Mouse (Mus musculus): ENCODE measurements at regions not wholly inside any gene's neighbourhood (a gene's known extent, or its start where the extent isn't known, plus 50 kb on each side); places are given as distances from the start of the nearest gene placed in this dataset.

DNA sequence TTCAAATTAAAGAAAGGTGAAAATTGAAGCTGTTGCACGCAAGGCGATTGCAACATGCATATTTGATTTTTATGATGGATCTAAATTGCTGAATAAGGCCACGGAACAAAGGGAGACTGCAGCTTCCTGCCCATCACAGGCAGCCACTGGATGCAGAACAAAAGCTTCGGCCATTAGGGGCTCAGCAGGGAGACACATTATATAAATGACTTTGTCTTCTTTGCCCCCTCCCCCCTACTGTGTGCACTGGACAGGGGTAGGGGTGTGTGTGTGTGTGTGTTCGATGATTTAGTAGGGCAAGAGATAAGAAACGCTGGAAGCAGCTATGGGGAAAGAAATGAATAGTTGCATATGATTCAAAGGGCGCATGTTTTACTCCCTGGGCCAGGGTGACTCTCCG, 481.2 kb upstream of the Pmfbp1 start:
- no peak for DNase-seq (ENCODE audit: low read depth)

DNA sequence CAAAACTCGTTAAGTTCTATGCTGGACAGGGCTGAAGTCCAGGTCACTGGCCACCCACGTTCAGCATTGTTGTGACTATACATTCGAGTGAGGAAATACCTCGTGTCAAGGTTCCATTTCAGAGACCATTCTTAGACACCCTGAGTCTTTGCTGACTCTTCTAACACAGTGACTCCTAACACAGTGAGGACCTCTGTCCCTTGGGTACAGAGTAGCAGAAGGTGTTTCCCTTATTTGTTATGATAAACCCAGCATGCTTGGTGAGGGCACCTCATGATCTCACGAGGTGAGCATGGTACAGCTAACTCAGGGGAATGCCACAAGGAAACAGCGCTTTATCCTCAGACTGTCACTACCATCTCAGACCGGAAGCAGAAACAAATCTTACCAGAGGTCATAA, 480.2 kb upstream of the Pmfbp1 start:
- no peak for DNase-seq (ENCODE audit: low read depth)

DNA sequence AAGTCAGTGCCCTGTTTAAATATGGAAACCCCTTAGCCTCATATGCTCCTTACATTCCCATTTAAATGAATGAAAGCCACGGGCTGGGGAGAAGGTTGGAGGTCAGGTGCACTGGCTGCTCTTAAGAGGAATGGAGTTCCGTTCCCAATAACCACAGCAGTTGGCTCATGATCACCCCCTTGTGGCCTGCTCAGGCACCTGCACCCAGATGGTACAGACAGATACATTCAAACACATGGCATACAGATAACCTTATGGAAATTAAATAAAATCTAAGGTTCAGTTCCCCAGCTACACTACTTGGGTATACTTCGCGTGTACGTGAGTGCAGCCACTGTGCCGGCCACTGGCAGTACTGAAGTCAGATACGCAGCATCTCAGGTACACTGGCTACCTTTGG, 479.1 kb upstream of the Pmfbp1 start:
- peak; percentile 25 for DNase-seq (ENCODE audit: low read depth)

DNA sequence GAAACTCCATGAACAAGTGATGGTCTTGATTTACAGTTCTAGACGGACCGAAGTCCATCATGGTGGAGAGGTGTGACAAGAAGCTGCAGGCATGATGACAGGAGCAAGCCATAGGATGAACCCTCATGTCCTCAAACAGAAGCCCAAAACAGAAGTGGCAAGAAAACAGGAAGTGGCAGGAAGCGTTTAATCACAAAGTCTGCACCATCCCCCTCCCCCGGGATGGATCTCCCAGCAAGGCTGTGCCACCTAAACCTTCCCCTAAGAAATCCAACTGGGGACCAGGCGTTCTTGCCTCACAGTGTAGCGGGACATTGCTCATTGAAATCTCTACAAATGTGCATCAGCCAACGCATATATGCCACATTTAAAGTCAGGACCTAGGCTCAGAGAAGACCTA, 474.3 kb upstream of the Pmfbp1 start:
- DNase-seq (ENCODE audit: low read depth), result no peak

DNA sequence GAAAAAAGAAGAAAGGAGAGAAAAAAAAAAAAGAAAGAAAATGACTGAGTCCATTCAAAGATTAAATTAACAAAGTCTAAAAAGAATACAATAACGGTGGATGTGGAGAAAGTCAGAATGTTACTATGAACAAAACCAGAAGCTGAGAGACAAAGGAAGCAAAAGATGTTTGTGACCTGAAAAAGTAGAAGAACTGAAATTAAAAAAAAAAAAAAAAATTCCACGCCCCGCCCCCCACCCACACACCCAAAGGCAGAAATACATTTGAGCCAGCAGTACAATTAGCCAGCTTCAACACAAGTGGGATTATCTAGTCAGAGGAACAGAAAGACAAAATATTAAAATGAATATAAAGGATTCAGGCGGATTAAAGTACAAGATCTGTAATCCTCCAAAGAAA, 473.7 kb upstream of the Pmfbp1 start:
- DNase-seq (ENCODE audit: low read depth), result no peak

DNA sequence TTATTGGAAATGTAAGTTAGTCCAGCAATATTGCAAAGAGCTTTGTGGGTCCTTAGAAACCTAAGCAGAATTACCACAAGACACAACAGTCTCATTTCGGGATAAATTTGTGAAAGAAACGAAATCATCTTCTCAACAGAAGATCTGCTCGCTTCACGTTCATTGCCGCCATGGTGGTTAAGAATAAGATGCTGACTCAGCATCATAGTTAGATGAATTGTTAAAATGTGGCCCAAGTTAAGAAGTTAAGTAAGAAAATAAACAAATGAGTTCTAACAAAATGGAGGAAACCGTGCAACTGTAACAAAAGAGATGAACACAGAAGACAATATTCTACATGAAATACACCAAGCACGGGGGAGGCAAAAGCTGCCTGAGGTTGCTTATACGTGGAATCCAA, 465.9 kb upstream of the Pmfbp1 start:
- no peak for DNase-seq (ENCODE audit: low read depth)

DNA sequence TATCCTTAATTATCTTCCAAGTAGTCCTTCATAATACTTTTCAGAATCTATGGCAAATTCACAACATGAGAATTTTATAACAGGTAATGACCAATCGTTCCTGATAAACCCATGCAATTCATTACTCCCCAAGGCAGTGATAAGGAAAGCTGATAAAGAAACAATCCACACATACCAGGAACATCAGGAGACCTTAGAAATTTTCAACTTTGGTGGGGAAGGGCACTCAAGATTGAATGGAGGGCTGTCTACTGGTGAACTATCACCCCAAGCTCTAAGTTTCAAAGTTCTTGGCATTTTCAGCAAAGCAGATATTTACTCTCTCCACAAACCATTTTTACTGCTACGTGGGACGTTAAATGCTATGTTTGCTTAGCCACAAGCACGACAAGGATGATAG, 440.2 kb upstream of the Pmfbp1 start:
- DNase-seq (ENCODE audit: low read depth), result no peak

DNA sequence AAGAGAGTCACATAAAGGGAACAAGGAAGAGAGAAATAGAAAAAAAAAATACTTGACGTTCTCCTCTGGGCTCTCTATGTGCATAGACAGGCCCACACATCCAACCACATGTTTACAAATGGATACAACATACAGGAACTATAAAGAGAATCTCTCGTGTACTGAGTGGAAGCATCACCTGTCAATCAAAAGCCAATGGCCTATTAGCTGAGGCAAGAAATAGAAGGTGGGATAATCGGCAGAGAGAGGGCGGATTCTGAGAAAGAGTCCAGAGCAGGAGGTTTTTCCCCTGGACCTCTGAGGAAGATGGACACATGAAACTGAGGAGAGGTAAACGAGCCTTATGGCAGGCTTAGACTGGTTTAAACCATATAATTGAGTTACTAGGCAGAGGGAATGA, 434.7 kb upstream of the Pmfbp1 start:
- DNase-seq (ENCODE audit: low read depth), result no peak

DNA sequence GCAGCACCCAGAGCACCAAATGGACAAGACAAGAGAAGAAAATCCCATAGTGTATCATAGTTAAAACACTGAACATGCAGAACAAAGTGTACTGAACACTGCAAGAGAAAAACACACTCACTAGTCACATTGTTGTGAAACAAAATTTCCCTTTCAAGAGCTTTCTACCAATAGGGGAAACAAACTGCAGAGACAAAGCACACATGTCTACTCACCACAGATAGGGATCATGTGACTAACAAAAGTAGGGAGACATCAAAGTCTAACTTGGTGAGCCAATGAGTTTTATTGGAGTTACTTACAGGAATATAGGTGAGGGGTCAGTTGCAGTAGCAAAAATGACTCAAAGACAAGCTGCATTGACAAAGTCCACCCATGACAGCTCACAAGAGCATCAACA, 431.5 kb upstream of the Pmfbp1 start:
- DNase-seq (ENCODE audit: low read depth), result no peak

DNA sequence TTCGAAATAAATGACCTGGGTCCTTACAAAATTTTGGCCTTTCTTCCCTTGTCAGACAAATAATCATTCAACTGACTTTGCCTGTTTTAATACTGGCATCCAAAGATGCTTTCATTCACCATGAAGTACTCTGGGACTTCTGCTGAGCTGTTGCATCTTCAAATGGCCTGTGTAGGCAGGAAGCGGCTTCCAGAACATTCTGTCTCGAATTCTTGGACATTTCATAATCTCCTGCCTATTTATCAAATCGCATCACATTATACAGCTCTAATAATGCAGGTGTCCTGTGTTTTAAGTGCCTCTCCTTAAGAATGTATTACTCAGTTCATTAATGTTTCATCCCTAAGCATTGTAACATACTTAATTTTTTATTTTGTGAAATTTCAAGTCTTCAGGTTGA, 420.1 kb upstream of the Pmfbp1 start:
- no peak for DNase-seq (ENCODE audit: low read depth)

DNA sequence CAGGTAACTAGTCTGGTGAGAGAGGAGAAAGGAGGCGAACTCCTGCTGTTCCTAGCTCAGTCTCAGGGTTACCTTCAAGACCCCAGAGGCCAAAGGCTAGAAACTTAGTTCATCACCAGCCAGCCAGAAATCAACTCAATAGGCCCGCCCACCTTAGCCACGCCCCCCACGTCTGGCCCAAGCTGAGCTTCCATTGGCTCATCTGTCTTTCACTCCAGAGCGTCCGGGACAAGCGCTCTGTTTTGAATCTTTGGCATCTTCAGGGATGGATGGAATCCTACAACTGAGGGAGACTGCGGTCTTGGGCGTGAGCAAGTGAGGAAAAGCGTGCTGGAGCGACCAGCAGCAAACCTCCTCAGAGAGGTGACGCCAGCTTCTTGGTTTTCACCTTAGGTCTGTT, 418.8 kb upstream of the Pmfbp1 start:
- no peak for DNase-seq (ENCODE audit: low read depth)

DNA sequence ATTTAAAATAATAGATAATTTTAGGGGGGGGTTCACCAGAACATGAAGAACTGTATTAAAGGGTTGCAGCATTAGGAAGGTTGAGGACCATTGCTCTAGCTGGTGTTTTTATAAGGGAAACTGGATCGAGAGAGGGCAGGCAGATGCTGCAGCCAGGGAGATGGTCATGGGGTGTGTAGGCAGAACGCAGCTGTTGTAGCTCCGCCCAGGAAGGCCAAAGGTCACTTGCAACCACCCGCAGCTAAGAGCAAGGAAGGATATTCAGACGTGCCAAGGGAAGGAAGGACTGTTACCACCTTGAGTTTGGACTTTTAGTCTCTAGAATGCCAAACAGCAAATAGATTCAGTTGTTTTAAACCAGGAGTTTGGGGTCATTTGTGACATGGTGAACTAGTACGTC, 414.6 kb upstream of the Pmfbp1 start:
- no peak for DNase-seq (ENCODE audit: low read depth)

DNA sequence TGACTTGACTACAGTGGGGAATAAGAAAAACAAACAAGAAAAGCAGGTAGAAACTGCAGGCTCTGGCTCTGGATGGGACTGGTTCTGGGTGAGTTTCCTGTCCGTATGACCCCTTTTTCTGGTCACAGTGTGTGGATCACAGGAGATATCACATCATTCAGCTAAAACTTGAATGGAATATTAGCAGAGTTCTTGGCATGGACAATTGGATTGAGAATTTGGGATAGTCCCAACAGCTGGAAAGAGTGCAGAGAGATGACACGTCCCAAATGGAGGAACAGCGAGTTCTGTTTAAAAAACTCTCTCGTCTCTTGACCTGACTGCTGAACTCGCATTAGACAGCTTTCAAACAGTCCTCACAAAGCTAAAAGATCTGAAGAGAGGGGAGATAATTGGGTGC, 412.5 kb upstream of the Pmfbp1 start:
- no peak for DNase-seq (ENCODE audit: low read depth)

DNA sequence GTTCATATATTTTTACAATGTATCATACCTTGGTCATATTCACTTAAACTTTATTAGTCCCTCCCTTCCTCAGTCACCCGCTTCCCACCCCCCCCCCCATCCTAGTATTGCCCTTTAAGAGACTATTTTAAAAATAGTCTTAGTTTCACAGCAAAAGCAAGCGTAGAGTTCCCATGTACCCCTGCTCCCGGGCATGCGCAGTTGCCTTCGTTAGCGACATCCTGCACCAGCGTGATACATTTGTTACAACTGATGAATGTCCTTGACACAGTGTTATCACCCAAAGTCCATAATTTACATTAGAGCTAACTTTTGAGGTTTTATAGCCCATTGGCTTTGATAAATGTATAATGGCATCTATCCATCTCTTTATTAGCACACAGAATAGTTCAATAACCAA, 408.7 kb upstream of the Pmfbp1 start:
- no peak for DNase-seq (ENCODE audit: low read depth)

DNA sequence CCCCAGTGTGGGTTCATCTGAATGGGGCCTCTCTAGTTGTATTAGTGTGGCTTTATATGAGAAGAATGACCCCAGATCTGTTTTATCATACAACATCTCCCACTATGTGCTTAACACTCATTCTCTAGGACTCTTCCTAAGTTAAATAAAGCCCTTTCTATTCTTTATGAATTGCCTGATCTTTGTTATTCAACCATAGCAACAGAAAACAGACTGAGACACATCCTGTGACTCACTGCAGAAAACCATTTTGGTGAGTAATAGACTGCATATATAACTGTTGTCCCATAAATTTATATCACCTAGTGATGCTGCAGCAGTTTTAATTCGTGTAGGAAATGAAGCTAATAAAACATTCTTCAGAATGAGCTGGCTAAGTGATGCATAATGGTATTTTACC, 406.0 kb upstream of the Pmfbp1 start:
- DNase-seq (ENCODE audit: low read depth), result no peak

DNA sequence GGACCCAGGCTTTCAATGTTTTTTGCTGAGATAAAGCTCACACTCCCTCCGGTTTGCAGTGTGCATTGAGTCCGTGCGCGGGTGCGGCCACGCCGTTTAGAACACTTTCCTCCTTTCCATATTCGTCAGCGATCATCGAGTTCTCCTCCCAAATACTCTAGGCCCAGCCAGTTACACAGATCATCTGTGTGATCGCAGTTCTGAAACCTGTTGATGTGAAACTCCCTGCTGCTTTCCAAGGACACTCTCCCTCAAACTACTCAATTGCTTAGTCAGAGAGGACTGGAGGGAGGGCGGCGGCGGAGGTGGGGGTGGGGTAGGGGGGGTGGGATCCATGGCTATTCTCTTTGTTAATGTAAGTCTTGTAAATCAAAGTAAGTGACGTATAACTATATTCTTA, 394.2 kb upstream of the Pmfbp1 start:
- no peak for DNase-seq (ENCODE audit: low read depth)

DNA sequence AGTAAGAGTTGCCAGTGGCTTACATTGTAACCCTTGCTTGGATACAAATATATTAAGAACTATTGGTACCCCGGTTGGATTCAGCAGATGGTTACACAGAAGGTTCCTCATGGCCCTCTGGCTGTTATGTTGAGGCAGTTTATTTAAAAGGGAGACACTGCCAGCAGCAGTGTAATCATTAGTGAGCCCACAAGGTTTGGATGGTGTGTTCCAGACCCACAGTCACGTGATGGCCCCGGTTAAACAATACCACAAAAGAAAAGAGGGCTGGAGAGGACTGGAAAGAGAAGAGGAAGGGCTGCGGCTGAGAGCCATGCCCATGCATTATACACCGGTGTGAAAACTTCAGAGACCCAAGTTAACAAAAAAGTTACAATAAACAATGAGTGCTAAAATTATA, 392.4 kb upstream of the Pmfbp1 start:
- DNase-seq (ENCODE audit: low read depth), result no peak

DNA sequence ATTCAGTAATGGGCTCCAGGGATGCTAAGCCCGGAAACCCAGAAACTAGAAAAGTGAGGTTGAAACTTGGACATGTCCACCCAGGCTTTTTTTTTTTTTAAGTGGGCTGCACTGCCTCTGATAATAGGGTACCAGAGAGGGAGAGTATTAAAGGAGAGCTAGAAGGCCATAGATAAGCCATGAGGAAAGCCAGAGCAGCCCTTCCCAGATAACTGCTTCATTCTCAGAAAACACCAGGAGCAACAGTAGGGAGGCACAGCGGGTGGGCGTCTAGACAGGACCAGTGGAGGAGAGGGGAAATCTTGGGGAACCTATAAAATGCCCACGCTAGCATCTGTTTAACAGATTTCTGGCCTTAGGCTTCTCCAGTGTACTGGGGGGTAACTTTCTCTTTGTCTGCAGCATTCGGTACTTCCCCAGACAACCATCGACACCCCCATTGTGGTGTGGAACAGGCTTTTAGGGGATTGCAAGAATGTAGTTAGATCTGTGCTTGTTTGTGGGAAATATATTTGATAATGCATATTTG, 389.0 kb upstream of the Pmfbp1 start:
- no peak for DNase-seq (ENCODE audit: low read depth)

DNA sequence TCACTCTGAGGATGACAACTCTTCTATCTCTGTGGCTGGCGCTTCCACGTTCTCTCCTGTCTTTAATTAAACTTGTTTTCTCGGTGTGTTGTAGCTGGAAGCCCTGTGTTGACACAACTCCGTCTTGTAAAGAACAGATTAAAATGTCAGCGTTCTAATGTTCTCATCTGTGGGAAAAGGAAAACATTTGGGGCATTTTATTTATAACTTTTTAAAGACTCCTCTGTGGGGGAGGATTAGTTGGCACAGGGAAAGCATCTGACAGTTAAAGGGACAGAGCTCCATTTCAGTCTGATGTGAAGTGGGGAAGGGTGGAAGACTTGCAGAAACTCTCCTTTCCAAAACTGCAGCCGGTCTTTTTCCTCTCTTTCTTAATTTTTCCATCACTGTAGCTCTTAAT, 388.1 kb upstream of the Pmfbp1 start:
- DNase-seq (ENCODE audit: low read depth), result no peak

DNA sequence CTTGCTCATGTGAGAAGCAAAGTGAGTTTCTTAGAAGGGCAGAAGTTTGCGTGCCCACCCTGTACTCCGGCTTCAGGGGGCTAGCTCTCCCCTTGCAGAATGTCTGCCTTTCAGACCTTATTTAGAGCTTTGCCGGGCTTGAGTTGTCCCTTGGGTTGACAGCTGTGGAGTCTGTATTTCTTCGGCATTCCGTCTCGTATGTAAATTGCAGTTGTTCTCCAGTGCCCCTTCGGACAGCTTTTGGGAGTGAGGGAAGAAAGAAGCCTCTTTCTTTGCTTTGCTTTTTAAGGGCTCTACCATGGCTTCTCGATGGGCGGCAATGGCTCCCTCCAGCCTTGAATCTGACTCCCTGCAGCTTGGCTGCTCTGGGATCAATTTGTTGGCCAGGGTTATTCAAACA, 386.9 kb upstream of the Pmfbp1 start:
- DNase-seq (ENCODE audit: low read depth), result no peak

DNA sequence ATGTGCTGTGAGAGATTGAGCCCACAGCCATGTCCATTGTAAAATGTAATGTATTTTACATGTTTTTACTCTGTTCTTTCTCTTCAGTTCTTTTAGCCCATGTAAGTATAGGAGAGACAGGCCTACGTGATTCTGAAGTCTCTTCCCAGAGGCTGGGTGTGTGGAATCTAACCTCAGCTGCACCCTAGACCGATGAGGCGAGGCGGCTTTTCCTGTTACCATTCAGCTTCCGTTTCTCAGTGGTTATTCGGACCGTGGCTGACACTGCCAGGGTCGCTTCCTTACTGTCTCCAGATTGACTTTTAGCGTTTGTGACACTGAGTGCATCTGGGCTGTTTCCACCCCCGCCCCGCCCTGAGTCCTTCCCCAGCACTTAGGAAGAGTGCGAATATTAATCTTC, 386.1 kb upstream of the Pmfbp1 start:
- no peak for DNase-seq (ENCODE audit: low read depth)

DNA sequence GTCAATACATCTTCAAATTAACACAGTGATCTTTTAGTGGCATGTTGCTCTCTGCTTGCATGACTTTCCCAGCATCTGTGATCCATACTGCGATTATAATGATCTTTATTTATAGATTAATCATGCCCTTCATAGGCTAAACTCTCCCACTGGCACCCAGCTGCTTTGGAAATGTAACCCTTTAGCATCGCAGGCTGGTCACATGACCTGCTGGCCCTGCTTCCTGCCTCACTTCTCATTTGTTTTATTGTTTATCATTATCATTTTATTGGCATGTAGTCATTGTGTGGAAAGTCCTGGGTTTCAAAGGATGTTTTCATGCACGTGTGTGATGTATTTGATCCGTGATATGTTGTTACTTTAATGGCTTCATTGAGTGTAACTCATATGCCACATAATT, 384.4 kb upstream of the Pmfbp1 start:
- DNase-seq (ENCODE audit: low read depth), result no peak

DNA sequence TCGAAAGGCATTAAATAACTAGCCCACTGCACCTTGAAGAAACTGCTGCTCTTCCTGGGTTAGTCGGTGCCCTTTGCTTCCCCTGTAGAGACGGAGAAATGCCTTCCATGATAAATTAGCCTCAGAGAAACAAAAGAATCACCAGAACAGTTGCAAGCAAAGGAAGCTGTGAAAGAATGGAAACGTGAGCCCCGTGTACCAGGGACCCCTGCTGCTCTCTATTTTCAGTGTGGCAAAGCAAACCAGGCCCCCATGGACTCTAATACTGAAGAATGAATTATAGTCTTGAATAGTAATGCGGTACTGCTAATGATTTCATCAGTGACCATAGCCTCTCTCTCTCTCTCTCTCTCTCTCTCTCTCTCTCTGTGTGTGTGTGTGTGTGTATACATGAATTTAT, 372.1 kb upstream of the Pmfbp1 start:
- no peak for DNase-seq (ENCODE audit: low read depth)

DNA sequence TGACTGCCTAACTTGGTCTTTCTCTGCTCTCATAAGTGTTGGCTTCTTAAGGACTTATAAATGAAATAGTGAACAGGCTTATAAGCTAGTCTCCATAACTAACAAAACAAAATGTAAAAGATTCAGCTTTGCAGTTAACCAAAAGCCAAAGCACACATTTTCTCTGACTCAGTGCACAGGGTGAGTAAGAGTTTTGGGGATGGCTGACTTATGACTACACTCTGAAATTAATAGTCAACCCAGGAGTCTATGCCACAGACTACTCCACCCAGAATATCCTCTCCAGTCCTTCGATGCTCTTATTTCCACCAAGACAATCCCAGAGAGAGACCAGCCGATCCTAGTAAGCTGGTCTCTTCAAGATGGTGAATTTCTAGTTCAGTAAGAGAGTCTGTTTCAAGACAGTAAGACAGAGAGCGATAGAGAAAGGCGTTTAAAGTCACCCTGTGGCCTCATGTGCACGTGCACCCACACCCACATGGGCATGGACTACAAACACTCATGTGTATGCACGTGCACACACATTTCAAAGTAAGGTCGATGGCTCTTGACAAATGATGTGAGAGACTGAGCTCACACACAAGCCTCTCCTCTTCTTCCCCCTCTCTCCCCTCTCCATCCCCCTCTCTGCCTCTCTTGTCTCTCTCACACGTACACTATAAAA, 351.2 kb upstream of the Pmfbp1 start:
- DNase-seq (ENCODE audit: low read depth), result no peak

DNA sequence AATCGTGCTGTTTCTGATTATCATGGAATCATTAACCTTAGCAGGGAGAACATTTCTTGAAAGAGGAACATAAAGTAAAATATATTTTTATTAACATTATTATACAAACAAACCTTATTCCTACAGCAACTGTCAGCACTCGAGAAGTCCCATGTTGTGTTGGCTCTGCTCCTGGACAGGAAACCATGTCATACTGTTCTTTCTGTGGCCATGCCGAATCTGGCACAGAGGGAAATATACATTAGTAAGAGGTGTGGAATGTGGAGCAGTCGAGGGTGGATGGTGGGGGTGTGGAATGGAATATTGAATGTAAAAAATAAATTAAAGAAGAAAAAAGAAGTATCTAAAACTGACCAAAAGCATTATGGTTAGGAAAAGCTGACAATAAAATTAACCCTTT, 342.1 kb upstream of the Pmfbp1 start:
- DNase-seq (ENCODE audit: low read depth), result no peak
